Mouse (Mus musculus): ENCODE results near the gene Spty2d1. TPM values are rescaled to one million over a fixed set of nuclear protein-coding genes. Genes with fewer than 3 reads are reported as not detected.

Spty2d1 gene
- polyA plus RNA-seq, 1 experiment from 2014 or later: 7.4 TPM

DNA sequence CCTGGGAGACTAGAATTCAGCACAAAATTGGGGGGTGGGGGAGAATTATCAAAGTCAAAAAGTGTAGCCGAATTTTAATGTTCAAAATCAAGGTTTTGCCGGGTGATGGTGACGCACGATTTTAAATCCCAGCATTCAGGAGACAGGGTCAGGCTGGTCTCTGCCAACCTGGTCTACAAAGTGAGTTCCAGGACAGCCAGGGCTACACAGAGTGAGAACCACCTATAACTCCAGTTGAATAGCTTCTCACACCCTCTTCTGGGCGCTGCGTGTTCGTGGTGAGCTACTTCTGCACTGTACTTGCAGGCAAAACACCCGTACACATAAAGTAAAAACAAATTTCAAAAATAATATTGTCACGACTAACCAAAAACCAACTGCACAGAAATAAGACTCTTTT, 49.4 kb downstream of the Spty2d1 start:
- Histone ChIP-seq H3K9me3 (ENCODE audit: control insufficient read depth, low read length) (no peaks in the 10 kb centered on the region), H3K27me3 (replicated peaks; ENCODE audit: control insufficient read depth, insufficient read depth, low read length) (no peaks in the 10 kb centered on the region), H3K4me3 (ENCODE audit: low read length) (peak overlapping the region; percentile 46), H3K36me3 (ENCODE audit: control insufficient read depth, insufficient read depth, low read length) (peaks cover 3% of the 10 kb centered on the region; the same call in 1 of the 2 replicates), H3K4me2 (ENCODE audit: low read length) (peak overlapping the region; percentile 70), H3K27ac (ENCODE audit: low read depth, low read length) (no peak overlapping the region), H3K4me1 (ENCODE audit: control insufficient read depth, insufficient read depth, low read depth, low read length) (peaks cover 11% of the 10 kb centered on the region), H3K9ac (ENCODE audit: low read depth, low read length) (peak overlapping the region; percentile 74)
- 0 out of 2 replicates have a peak, but pooled peaks have one; percentile 22 for ATAC-seq
- 16% methylated on average over 9 of the region's 9 CpGs for WGBS

DNA sequence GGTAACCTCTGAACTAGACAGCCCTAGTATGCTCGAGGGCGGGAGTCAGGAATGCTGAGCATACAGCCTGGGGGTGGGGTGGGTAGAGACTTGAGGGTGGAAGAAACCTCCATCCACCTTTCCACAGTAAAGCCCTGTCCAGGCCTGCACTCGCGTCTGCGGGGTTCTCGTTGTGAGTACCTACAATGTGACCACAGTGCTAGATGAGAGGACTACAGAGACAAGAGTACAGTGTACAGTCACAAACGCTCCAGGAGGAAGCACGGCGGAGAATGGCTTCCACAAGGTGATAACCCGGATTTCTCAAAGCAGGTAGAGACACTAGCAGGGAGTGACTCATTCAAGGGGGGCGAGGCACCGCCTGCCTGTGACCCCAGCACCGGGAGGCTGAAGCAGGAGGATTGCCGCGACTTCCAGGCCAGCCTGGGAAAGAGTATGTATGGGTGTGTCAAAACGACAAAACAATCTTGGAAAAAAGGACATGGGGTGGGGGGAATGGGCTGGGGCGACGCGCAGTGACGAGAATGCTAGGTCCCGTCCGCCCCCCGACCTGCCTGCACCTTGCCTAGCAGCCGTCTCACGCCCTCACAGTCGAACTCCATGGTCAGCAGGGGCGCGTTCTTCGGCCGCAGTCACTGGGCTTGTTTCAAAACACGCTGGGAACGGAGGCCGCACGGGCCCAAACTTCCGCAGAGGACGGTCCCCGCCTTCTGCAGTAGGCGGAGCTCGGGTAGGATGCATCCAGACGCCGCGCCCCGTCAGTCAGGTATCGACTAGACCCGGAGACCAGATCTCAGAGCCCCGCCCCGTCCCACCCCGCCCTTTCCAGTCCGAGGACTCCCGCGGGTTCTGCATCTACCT, 50.1 kb downstream of the Spty2d1 start, which contains the start of gene Uevld:
Gene Uevld (minus strand): TSS at position 697 of the 861 bp plus-strand sequence.
- H3K27me3 ChIP-seq (replicated peaks; ENCODE audit: control insufficient read depth, insufficient read depth, low read length): no peaks in the 10 kb centered on the region
- ATAC-seq: peak; percentile 92
- H3K4me2 ChIP-seq (ENCODE audit: low read length): peak within 1 kb of the TSS; percentile 70
- H3K4me3 ChIP-seq (ENCODE audit: low read length): peak within 1 kb of the TSS; percentile 46
- peak within 1 kb of the TSS; percentile 74 for H3K9ac ChIP-seq (ENCODE audit: low read depth, low read length)
- H3K36me3 ChIP-seq (ENCODE audit: control insufficient read depth, insufficient read depth, low read length): peaks cover 3% of the 10 kb centered on the region; the same call in 1 of the 2 replicates
- 2% methylated on average over 51 of the region's 51 CpGs for WGBS
- H3K4me1 ChIP-seq (ENCODE audit: control insufficient read depth, insufficient read depth, low read depth, low read length): peaks cover 8% of the 10 kb centered on the region
- H3K27ac ChIP-seq (ENCODE audit: low read depth, low read length): no peak within 1 kb of the TSS
- H3K9me3 ChIP-seq (ENCODE audit: control insufficient read depth, low read length): no peaks in the 10 kb centered on the region

Other genes starting within 250 kb of the Spty2d1 start
- 9.7 and 12.6 TPM in 2 replicates for gene Hps5, start 212.3 kb downstream of the Spty2d1 start, polyA plus RNA-seq (2015; fragmentation: Nextera tagmentation; extraction: Ambion mirVana)
- gene Gtf2h1, start 212.3 kb downstream of the Spty2d1 start, polyA plus RNA-seq (2015; fragmentation: Nextera tagmentation; extraction: Ambion mirVana): 41.0 and 41.2 TPM in 2 replicates
- 894 and 950 TPM in 2 replicates for gene Ldha, start 166.9 kb downstream of the Spty2d1 start, polyA plus RNA-seq (2015; fragmentation: Nextera tagmentation; extraction: Ambion mirVana)
- gene Ldhc, start 147.2 kb downstream of the Spty2d1 start, polyA plus RNA-seq (2015; fragmentation: Nextera tagmentation; extraction: Ambion mirVana): 0.25 and 0.55 TPM in 2 replicates
- gene Tsg101, start 88.4 kb downstream of the Spty2d1 start, polyA plus RNA-seq (2015; fragmentation: Nextera tagmentation; extraction: Ambion mirVana): 311 and 323 TPM in 2 replicates
- 4.7 and 5.0 TPM in 2 replicates for gene Uevld, start 49.9 kb downstream of the Spty2d1 start, polyA plus RNA-seq (2015; fragmentation: Nextera tagmentation; extraction: Ambion mirVana)
- not detected in 2 replicates for gene Gm9999, start 24.8 kb downstream of the Spty2d1 start, polyA plus RNA-seq (2015; fragmentation: Nextera tagmentation; extraction: Ambion mirVana)
- gene Tmem86a, start 42.2 kb upstream of the Spty2d1 start, polyA plus RNA-seq (2015; fragmentation: Nextera tagmentation; extraction: Ambion mirVana): 25.9 and 27.3 TPM in 2 replicates
- gene Ptpn5, start 125.3 kb upstream of the Spty2d1 start, polyA plus RNA-seq (2015; fragmentation: Nextera tagmentation; extraction: Ambion mirVana): 181 and 198 TPM in 2 replicates
- not detected in 2 replicates for gene Mrgpra6, start 196.5 kb upstream of the Spty2d1 start, polyA plus RNA-seq (2015; fragmentation: Nextera tagmentation; extraction: Ambion mirVana)
- gene Mrgpra9, start 244.4 kb upstream of the Spty2d1 start, polyA plus RNA-seq (2015; fragmentation: Nextera tagmentation; extraction: Ambion mirVana): not detected in 2 replicates

Measured in hindbrain, embryonic 16.5 days (tissue).